Mouse (Mus musculus): ENCODE measurements around the gene Arhgef28. TPM values are rescaled to one million over a fixed set of nuclear protein-coding genes. Genes with fewer than 3 reads are reported as not detected.
"Not testable (repeated sequence)": the region's sequence is repeated elsewhere in the genome, so short reads cannot be mapped to it uniquely, and the experiment has no call there.

Gene Arhgef28
- polyA plus RNA-seq, 1 experiment from 2014 or later, result 23.7 TPM

GRCm38 (mm10) chr13:98111531-98111930 lies 94.7 kb downstream of the Arhgef28 start:
- no peak overlapping the region for H3K27ac ChIP-seq
- no peaks in the 10 kb centered on the region for H3K4me1 ChIP-seq (replicated peaks)
- WGBS, result 81% methylated on average over 5 of the region's 5 CpGs
- no peaks in the 10 kb centered on the region for H3K36me3 ChIP-seq
- H3K4me3 ChIP-seq (replicated peaks), result no peak overlapping the region
- H3K4me2 ChIP-seq, result no peak overlapping the region
- 0 out of 2 replicates have a peak, but pooled peaks cover 2% of the 10 kb centered on the region for H3K27me3 ChIP-seq
- H3K9me3 ChIP-seq, result peaks cover 3% of the 10 kb centered on the region; the same call in 1 of the 2 replicates
- no peak for ATAC-seq (ENCODE audit: insufficient number of reproducible peaks, insufficient read depth, low FRiP score, low TSS enrichment, low read depth)
- H3K9ac ChIP-seq (replicated peaks), result no peak overlapping the region

DNA sequence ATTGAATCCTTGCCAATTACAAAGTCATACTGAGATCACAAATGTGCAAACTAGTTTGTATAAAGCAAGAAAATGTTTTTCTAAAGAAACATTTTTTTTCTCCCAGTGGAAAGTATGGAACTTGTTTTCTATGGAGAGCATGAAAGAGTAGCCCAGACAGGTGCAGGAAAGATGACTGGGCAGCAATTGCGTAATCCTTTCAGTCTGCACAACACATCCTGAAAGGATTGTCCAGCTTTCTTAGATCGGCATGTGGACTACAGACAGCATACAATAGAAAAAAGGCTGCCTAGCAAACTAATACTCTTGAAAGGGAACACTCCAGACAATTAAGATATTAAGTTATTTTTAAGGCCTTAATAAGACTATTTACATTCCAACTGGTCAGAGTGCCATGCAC lies 95.2 kb downstream of the Arhgef28 start:
- 78% methylated on average over 2 of the region's 2 CpGs for WGBS
- H3K4me2 ChIP-seq, result no peak overlapping the region
- H3K36me3 ChIP-seq, result no peaks in the 10 kb centered on the region
- H3K4me1 ChIP-seq (replicated peaks), result no peaks in the 10 kb centered on the region
- no peak overlapping the region for H3K27ac ChIP-seq
- no peak for ATAC-seq (ENCODE audit: insufficient number of reproducible peaks, insufficient read depth, low FRiP score, low TSS enrichment, low read depth)
- H3K9me3 ChIP-seq, result peaks cover 5% of the 10 kb centered on the region; the same call in 1 of the 2 replicates
- no peak overlapping the region for H3K9ac ChIP-seq (replicated peaks)
- H3K4me3 ChIP-seq (replicated peaks), result no peak overlapping the region
- no peaks in the 10 kb centered on the region for H3K27me3 ChIP-seq

DNA sequence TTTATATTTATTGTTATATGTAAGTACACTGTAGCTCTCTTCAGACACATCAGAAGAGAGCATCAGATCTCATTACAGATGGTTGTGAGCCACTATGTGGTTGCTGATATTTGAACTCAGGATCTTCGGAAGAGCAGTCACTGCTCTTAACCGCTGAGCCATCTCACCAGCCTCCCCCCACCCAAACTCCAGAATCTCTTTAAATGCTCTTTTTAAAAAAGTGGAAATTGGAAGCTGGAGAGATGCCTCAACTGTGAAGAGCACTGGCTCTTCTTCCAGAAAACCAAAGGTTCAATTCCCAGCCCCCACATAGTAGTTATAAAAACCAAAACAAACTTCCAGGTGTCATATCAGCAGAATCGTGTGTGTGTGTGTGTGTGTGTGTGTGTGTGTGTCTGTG lies 97.8 kb downstream of the Arhgef28 start:
- not testable (repeated sequence) for H3K4me1 ChIP-seq (replicated peaks); ATAC-seq (ENCODE audit: insufficient number of reproducible peaks, insufficient read depth, low FRiP score, low TSS enrichment, low read depth); H3K4me3 ChIP-seq (replicated peaks); H3K4me2 ChIP-seq; H3K9me3 ChIP-seq; H3K27ac ChIP-seq; H3K9ac ChIP-seq (replicated peaks); H3K36me3 ChIP-seq; H3K27me3 ChIP-seq
- 83% methylated on average over 3 of the region's 3 CpGs for WGBS

- no peak overlapping the region for H3K27ac ChIP-seq
- no peaks in the 10 kb centered on the region for H3K27me3 ChIP-seq
- 78% methylated on average over 2 of the region's 2 CpGs for WGBS
- no peak for ATAC-seq (ENCODE audit: insufficient number of reproducible peaks, insufficient read depth, low FRiP score, low TSS enrichment, low read depth)
- H3K4me1 ChIP-seq (replicated peaks), result no peaks in the 10 kb centered on the region
- H3K4me2 ChIP-seq, result no peak overlapping the region
- H3K4me3 ChIP-seq (replicated peaks), result no peak overlapping the region
- H3K36me3 ChIP-seq, result no peaks in the 10 kb centered on the region
- H3K9ac ChIP-seq (replicated peaks), result no peak overlapping the region
- H3K9me3 ChIP-seq, result peaks cover 5% of the 10 kb centered on the region; the same call in 1 of the 2 replicates
Measured at GRCm38 (mm10) chr13:98107621-98108020, 98.6 kb downstream of the Arhgef28 start.

GRCm38 (mm10) chr13:98095966-98096365 lies 110.3 kb downstream of the Arhgef28 start:
- Histone ChIP-seq H3K27ac (no peak overlapping the region), H3K9me3 (no peaks in the 10 kb centered on the region), H3K4me1 (replicated peaks) (peaks cover 21% of the 10 kb centered on the region), H3K36me3 (no peaks in the 10 kb centered on the region), H3K27me3 (no peaks in the 10 kb centered on the region), H3K9ac (replicated peaks) (no peak overlapping the region), H3K4me3 (replicated peaks) (no peak overlapping the region), H3K4me2 (no peak overlapping the region)
- no peak for ATAC-seq (ENCODE audit: insufficient number of reproducible peaks, insufficient read depth, low FRiP score, low TSS enrichment, low read depth)
- 70% methylated on average over 4 of the region's 4 CpGs for WGBS

DNA sequence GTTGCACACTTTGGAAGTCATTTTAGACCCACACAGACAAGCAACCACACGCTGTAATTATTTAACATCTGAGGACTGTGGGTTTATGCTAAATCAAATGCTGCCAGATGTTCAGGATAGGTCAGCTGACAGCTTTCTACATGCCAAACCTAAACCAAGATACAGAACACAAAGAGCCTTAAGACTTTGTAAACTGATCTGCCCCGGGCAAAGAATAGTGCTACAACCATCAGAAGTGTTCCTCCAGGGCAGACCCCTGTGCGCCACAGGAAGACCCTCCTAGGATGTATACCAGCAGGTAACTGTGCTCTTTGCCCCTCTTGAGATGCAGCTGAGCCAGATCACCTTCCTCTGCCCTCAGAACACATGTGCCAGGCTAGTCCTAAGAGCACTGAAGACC lies 111.9 kb downstream of the Arhgef28 start:
- Histone ChIP-seq H3K36me3 (no peaks in the 10 kb centered on the region), H3K4me1 (replicated peaks) (peaks cover 21% of the 10 kb centered on the region), H3K27ac (peak overlapping the region; percentile 56; the same call in 1 of the 2 replicates), H3K4me2 (no peak overlapping the region), H3K27me3 (no peaks in the 10 kb centered on the region), H3K9me3 (no peaks in the 10 kb centered on the region), H3K4me3 (replicated peaks) (no peak overlapping the region), H3K9ac (replicated peaks) (no peak overlapping the region)
- peak; percentile 59; the same call in 1 of the 2 replicates for ATAC-seq (ENCODE audit: insufficient number of reproducible peaks, insufficient read depth, low FRiP score, low TSS enrichment, low read depth)
- WGBS, result 55% methylated on average over 3 of the region's 3 CpGs

GRCm38 (mm10) chr13:98093483-98093882 lies 112.8 kb downstream of the Arhgef28 start:
- H3K36me3 ChIP-seq, result no peaks in the 10 kb centered on the region
- H3K4me2 ChIP-seq, result no peak overlapping the region
- no peak overlapping the region for H3K27ac ChIP-seq
- peaks cover 21% of the 10 kb centered on the region for H3K4me1 ChIP-seq (replicated peaks)
- no peaks in the 10 kb centered on the region for H3K27me3 ChIP-seq
- no peak for ATAC-seq (ENCODE audit: insufficient number of reproducible peaks, insufficient read depth, low FRiP score, low TSS enrichment, low read depth)
- H3K9ac ChIP-seq (replicated peaks), result no peak overlapping the region
- H3K9me3 ChIP-seq, result no peaks in the 10 kb centered on the region
- H3K4me3 ChIP-seq (replicated peaks), result no peak overlapping the region
- 89% methylated on average over 9 of the region's 9 CpGs for WGBS

- no peak overlapping the region for H3K27ac ChIP-seq
- no peak for ATAC-seq (ENCODE audit: insufficient number of reproducible peaks, insufficient read depth, low FRiP score, low TSS enrichment, low read depth)
- H3K4me2 ChIP-seq, result no peak overlapping the region
- WGBS, result 91% methylated on average over 12 of the region's 12 CpGs
- no peak overlapping the region for H3K4me3 ChIP-seq (replicated peaks)
- H3K9ac ChIP-seq (replicated peaks), result no peak overlapping the region
- H3K4me1 ChIP-seq (replicated peaks), result peaks cover 21% of the 10 kb centered on the region
- H3K9me3 ChIP-seq, result no peaks in the 10 kb centered on the region
- no peaks in the 10 kb centered on the region for H3K27me3 ChIP-seq
- no peaks in the 10 kb centered on the region for H3K36me3 ChIP-seq
Measured at GRCm38 (mm10) chr13:98092354-98093002, 113.8 kb downstream of the Arhgef28 start.

DNA sequence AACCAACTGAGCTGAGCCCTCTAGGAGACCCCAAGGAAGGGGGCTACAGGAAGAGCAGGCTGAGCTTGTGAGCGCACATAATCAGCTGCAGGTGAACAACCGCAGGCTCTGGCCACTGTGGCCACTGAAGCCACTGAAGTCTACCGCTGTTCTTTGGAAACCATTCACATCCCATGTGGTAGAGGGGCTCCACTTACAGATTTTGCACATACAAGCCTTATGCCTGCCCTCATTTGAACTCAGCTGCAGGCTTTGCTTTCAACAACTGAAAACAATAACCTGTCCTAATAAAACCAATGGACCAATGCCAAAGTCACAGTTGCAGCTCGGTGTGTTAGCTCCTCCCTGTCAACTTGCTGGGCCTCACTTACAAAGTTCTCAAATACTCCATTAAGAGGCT lies 126.6 kb downstream of the Arhgef28 start:
- Histone ChIP-seq H3K4me1 (replicated peaks) (peaks cover 9% of the 10 kb centered on the region), H3K4me2 (no peak overlapping the region), H3K9ac (replicated peaks) (no peak overlapping the region), H3K9me3 (no peaks in the 10 kb centered on the region), H3K4me3 (replicated peaks) (no peak overlapping the region), H3K36me3 (no peaks in the 10 kb centered on the region), H3K27ac (no peak overlapping the region; the same call in 1 of the 2 replicates), H3K27me3 (no peaks in the 10 kb centered on the region)
- ATAC-seq (ENCODE audit: insufficient number of reproducible peaks, insufficient read depth, low FRiP score, low TSS enrichment, low read depth), result peak; percentile 56; the same call in 1 of the 2 replicates
- WGBS, result 51% methylated on average over 4 of the region's 4 CpGs

GRCm38 (mm10) chr13:98078251-98078650 lies 128.0 kb downstream of the Arhgef28 start:
- ATAC-seq (ENCODE audit: insufficient number of reproducible peaks, insufficient read depth, low FRiP score, low TSS enrichment, low read depth), result no peak
- H3K36me3 ChIP-seq, result no peaks in the 10 kb centered on the region
- H3K27ac ChIP-seq, result no peak overlapping the region
- no peaks in the 10 kb centered on the region for H3K9me3 ChIP-seq
- H3K4me3 ChIP-seq (replicated peaks), result no peak overlapping the region
- H3K4me2 ChIP-seq, result no peak overlapping the region
- H3K4me1 ChIP-seq (replicated peaks), result peaks cover 9% of the 10 kb centered on the region
- 81% methylated on average over 5 of the region's 5 CpGs for WGBS
- no peak overlapping the region for H3K9ac ChIP-seq (replicated peaks)
- no peaks in the 10 kb centered on the region for H3K27me3 ChIP-seq

DNA sequence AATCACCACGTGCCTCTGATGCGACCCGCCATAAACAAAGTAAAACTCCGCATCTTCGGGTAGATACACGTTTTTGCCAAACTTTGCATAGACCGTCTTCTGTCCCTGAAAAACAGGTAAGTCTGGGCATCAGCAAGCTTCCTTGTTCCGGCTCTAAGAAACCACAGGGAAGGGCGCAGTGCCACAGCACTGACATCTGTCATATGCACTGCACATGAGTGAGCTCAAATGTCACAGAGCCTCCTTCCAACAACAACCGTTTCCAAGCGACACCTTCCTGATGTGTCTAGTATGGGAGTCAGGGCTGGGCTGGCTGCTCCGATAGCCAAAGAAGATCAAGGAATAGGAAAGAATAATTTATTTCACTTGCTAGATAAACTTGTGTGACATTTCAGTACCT lies 129.0 kb downstream of the Arhgef28 start:
- H3K4me1 ChIP-seq (replicated peaks), result peaks cover 9% of the 10 kb centered on the region
- H3K4me3 ChIP-seq (replicated peaks), result no peak overlapping the region
- 87% methylated on average over 12 of the region's 12 CpGs for WGBS
- no peaks in the 10 kb centered on the region for H3K9me3 ChIP-seq
- H3K27ac ChIP-seq, result no peak overlapping the region
- H3K36me3 ChIP-seq, result no peaks in the 10 kb centered on the region
- no peak overlapping the region for H3K9ac ChIP-seq (replicated peaks)
- no peaks in the 10 kb centered on the region for H3K27me3 ChIP-seq
- no peak for ATAC-seq (ENCODE audit: insufficient number of reproducible peaks, insufficient read depth, low FRiP score, low TSS enrichment, low read depth)
- H3K4me2 ChIP-seq, result no peak overlapping the region

DNA sequence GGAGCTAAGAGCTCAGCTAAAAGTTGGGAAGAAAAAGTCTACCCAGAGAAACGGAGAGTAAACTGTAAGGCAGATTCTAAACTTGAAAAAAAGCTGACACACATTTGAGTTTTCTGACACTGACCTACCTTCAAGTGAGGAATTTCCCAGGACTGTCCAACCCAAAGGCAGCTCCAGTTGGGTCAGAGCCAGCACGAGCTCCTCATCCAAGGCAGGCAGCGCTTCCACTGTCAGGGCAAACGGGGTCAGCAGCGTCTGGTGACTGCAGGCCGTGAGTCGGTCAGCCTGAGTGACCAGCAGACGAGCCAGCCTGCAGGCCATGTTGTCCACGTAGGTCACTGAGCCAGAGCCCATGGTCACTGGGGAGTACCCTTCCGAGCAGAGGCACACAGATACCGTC lies 131.4 kb downstream of the Arhgef28 start:
- peaks cover 8% of the 10 kb centered on the region for H3K4me1 ChIP-seq (replicated peaks)
- H3K27ac ChIP-seq, result no peak overlapping the region
- H3K9ac ChIP-seq (replicated peaks), result no peak overlapping the region
- H3K36me3 ChIP-seq, result no peaks in the 10 kb centered on the region
- H3K4me2 ChIP-seq, result no peak overlapping the region
- no peaks in the 10 kb centered on the region for H3K27me3 ChIP-seq
- ATAC-seq (ENCODE audit: insufficient number of reproducible peaks, insufficient read depth, low FRiP score, low TSS enrichment, low read depth), result no peak
- no peak overlapping the region for H3K4me3 ChIP-seq (replicated peaks)
- no peaks in the 10 kb centered on the region for H3K9me3 ChIP-seq
- WGBS, result 73% methylated on average over 11 of the region's 11 CpGs
